Mouse (Mus musculus) heart, embryonic 15.5 days (tissue): ENCODE data around the gene Msmo1. TPM values are rescaled to one million over a fixed set of nuclear protein-coding genes. Genes with fewer than 3 reads are reported as not detected.

Source experiments
- ATAC-seq: fragments of 200-750 bp; cut with Nextera tagmentation; replicated peaks from 2 replicates; pipeline ENCODE4 v1.8.0; 2017; ENCODE audit warnings: low read depth, moderate TSS enrichment; ENCODE audit not compliant: insufficient number of reproducible peaks, insufficient read depth, low FRiP score
- H3K27ac ChIP-seq: fragments of 300-500 bp; sonication (generic); 2 replicates; pipeline ENCODE4 v1.5.1; 2015; ENCODE audit warnings: mild to moderate bottlenecking, inconsistent platforms
- H3K27me3 ChIP-seq: fragments of 300-500 bp; sonication (generic); 2 replicates; pipeline ENCODE4 v1.6.1; 2015; ENCODE audit warnings: inconsistent platforms
- H3K36me3 ChIP-seq: fragments of 300-500 bp; sonication (generic); 2 replicates; pipeline ENCODE4 v1.6.1; 2015; ENCODE audit warnings: mild to moderate bottlenecking, inconsistent platforms
- H3K4me1 ChIP-seq: fragments of 300-500 bp; sonication (generic); replicated peaks from 2 replicates; pipeline ENCODE4 v1.6.1; 2015; ENCODE audit warnings: inconsistent platforms
- H3K4me2 ChIP-seq: fragments of 300-500 bp; sonication (generic); 2 replicates; pipeline ENCODE4 v1.6.1; 2015; ENCODE audit warnings: inconsistent platforms, mild to moderate bottlenecking, moderate library complexity
- H3K4me3 ChIP-seq: fragments of 300-500 bp; sonication (generic); 2 replicates; pipeline ENCODE4 v1.5.1; 2015; ENCODE audit warnings: mild to moderate bottlenecking, inconsistent platforms
- H3K9ac ChIP-seq: fragments of 300-500 bp; sonication (generic); 2 replicates; pipeline ENCODE4 v1.6.1; 2015; ENCODE audit warnings: mild to moderate bottlenecking, inconsistent platforms
- H3K9me3 ChIP-seq: fragments of 300-500 bp; sonication (generic); replicated peaks from 2 replicates; pipeline ENCODE4 v1.6.1; 2016; ENCODE audit warnings: inconsistent platforms
- WGBS: fragments of 180-500 bp; shearing (Covaris S2); methylation state at CpG from one replicate; pipeline ENCODE4 v1.1.7; 2015; ENCODE audit warnings: mixed read lengths; 5-methylcytosine and 5-hydroxymethylcytosine counted together
- polyA plus RNA-seq: library from polyadenylated mRNA; unstranded; fragments of >200 nt; fragmentation: Nextera tagmentation; extraction: Ambion mirVana; gene quantifications from 2 replicates; pipeline ENCODE4 v1.2.1, GENCODE M21; 2015

The Msmo1 gene
- polyA plus RNA-seq = 31.5 and 40.9 TPM in 2 replicates

DNA sequence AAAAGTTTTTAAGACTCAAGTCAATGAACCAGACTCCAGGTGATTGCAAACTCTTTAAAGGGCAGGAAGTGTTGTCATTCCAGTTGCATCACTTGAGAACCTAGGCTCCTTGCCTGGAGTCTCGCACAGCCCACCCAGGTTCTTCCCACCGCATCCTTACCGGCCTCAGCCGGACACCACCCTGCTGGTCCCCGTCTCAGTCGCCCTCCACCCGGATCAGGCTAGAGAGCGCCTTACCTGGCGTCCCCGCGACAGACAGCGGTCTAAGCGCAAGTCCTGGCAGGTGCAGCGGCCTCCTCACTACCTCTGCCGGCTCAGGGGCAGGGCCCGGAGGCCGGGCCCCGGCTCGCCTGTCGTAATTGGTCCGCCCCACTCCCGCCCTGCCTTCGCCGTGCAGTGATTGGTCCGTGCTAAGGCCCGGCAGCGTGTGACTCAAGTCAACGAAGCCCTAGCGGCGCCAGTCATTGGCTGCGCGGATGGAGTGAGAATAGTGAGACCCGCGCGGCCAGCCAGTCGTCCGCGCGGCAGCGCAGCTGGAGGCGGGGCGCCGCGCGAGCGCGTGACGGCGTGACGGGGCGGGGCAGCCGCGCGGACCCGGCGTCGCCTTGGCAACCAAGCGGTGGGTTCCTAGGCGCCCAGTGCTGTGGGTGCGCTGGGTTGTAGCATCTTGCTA lies at the start of gene Msmo1:
TSS of gene Msmo1 (minus strand) at position 522 of the 673 bp plus-strand sequence.
- Histone ChIP-seq H3K9ac (peak within 1 kb of the TSS; percentile 72), H3K4me3 (peak within 1 kb of the TSS; percentile 84), H3K4me1 (peaks cover 10% of the 10 kb centered on the region), H3K27me3 (no peaks in the 10 kb centered on the region), H3K4me2 (peak within 1 kb of the TSS; percentile 67), H3K27ac (peak within 1 kb of the TSS; percentile 56), H3K36me3 (peaks cover 16% of the 10 kb centered on the region), H3K9me3 (no peaks in the 10 kb centered on the region)
- under 1% methylated on average over 60 of the region's 60 CpGs for WGBS
- peak; percentile 100 for ATAC-seq

DNA sequence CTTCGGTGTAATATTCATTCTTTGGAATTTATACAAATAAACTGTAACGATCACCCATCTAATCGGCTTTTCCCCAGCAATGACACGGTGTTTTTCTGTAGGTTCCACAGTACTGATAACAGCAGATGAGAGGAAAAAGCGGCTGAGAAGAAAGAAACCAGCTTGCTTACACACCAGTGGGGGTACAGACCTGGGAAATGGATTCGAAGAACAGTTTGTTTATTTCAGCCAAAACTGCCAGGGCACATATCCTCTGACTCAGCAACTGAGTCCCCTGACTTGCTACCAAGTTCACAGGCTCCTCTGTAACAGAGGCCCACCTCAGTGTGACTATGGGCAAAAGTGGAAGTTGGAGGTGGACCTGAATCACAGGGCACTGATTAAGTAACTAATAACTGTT lies 48.4 kb upstream of the Msmo1 start:
- no peak overlapping the region for H3K27ac ChIP-seq
- H3K36me3 ChIP-seq = no peaks in the 10 kb centered on the region
- WGBS = 63% methylated on average over 6 of the region's 6 CpGs
- no peaks in the 10 kb centered on the region for H3K9me3 ChIP-seq
- H3K27me3 ChIP-seq = no peaks in the 10 kb centered on the region
- H3K4me2 ChIP-seq = no peak overlapping the region
- H3K4me1 ChIP-seq = no peaks in the 10 kb centered on the region
- ATAC-seq = no peak
- H3K9ac ChIP-seq = no peak overlapping the region
- no peak overlapping the region for H3K4me3 ChIP-seq

DNA sequence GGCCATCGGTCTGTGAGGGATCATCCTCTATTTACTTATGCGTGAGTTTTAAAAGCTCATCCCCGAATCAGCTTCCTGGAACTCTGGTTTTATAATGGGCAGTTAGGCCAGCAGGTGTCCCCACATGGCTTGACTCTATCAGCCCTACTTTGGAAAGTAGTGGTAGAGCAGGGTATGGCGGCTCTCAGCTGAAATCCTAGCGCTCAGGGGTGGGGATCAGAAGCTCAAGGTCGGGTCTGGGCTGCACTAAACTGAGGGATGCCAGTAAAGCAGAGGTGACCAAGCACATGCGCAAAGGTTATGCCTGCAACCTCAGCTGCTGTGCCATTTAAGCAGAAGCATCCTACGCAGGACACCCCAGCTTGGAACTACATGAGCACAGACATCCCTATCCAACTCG lies 44.3 kb upstream of the Msmo1 start:
- 74% methylated on average over 9 of the region's 9 CpGs for WGBS
- no peaks in the 10 kb centered on the region for H3K9me3 ChIP-seq
- H3K36me3 ChIP-seq = no peaks in the 10 kb centered on the region
- H3K27ac ChIP-seq = no peak overlapping the region
- no peaks in the 10 kb centered on the region for H3K27me3 ChIP-seq
- H3K9ac ChIP-seq = no peak overlapping the region
- ATAC-seq = no peak
- H3K4me1 ChIP-seq = no peaks in the 10 kb centered on the region
- no peak overlapping the region for H3K4me3 ChIP-seq
- H3K4me2 ChIP-seq = no peak overlapping the region

DNA sequence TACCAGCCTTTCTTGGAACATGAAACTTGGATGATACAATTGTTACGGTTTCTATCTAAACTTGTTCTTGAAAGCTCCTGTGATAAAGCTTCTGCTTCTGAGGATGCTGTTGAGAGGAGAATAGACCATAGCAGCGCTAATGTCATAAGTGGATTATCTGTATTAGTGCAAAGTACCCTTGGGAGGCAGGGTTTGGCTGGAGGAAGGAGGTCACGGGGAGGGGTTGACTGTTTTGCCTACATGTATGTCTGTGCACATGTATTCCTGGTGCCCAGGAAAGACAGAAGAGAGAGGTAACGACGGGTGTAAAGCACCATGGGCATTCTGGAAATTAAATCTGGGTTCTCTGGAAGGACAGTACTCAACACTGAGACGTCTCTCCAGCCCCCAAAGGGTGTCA lies 40.5 kb upstream of the Msmo1 start:
- H3K9ac ChIP-seq = no peak overlapping the region
- no peaks in the 10 kb centered on the region for H3K9me3 ChIP-seq
- no peak overlapping the region for H3K27ac ChIP-seq
- 0 out of 2 replicates have a peak, but pooled peaks cover 2% of the 10 kb centered on the region for H3K4me1 ChIP-seq
- H3K27me3 ChIP-seq = no peaks in the 10 kb centered on the region
- no peak overlapping the region for H3K4me3 ChIP-seq
- no peaks in the 10 kb centered on the region for H3K36me3 ChIP-seq
- WGBS = 92% methylated on average over 6 of the region's 6 CpGs
- H3K4me2 ChIP-seq = no peak overlapping the region
- no peak for ATAC-seq

DNA sequence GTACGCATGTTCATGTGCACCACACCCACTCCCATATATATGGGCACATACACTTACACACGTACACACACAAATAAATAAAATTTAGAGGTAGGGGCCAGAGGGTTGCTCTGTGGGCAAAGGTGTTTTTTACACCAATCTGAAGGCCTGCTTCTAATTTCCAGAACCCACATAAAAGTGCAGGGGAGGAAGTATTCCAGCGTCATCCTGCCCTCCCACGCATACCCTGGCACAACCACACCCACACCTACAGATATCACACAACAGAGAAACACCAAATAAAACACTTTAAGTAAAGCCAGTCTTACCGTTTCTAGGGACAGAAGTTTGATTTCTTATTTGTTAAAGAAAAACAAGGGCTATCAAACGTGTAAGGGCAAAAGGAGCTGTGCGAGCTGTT lies 37.2 kb upstream of the Msmo1 start:
- no peak overlapping the region for H3K9ac ChIP-seq
- H3K4me3 ChIP-seq = no peak overlapping the region
- H3K4me2 ChIP-seq = no peak overlapping the region
- H3K36me3 ChIP-seq = no peaks in the 10 kb centered on the region
- no peaks in the 10 kb centered on the region for H3K27me3 ChIP-seq
- H3K9me3 ChIP-seq = no peaks in the 10 kb centered on the region
- H3K27ac ChIP-seq = no peak overlapping the region
- 0 out of 2 replicates have a peak, but pooled peaks cover 2% of the 10 kb centered on the region for H3K4me1 ChIP-seq
- ATAC-seq = no peak
- WGBS = 85% methylated on average over 7 of the region's 7 CpGs

DNA sequence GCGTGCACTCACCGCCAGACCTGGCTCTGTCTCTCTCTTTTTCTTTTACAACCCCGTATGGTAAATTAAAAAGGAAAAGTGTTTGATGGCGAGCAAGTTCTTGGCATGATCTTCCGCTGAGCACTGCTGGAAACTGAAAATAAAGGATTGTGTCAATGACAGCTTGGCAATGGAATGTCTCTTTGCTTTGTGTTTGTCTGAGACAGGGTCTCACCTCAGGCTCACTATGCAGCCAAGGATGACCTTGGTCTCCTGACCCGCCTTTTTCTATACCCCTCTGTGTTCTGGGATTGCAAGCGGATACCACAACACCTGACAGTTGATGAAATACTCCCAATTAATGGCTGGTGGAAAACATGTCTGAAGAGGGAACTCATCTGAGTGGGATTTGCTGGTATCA lies 36.0 kb upstream of the Msmo1 start:
- no peaks in the 10 kb centered on the region for H3K9me3 ChIP-seq
- H3K27ac ChIP-seq = no peak overlapping the region
- no peaks in the 10 kb centered on the region for H3K36me3 ChIP-seq
- no peaks in the 10 kb centered on the region for H3K27me3 ChIP-seq
- no peak overlapping the region for H3K9ac ChIP-seq
- 0 out of 2 replicates have a peak, but pooled peaks cover 2% of the 10 kb centered on the region for H3K4me1 ChIP-seq
- H3K4me2 ChIP-seq = no peak overlapping the region
- no peak overlapping the region for H3K4me3 ChIP-seq
- ATAC-seq = no peak
- 76% methylated on average over 7 of the region's 7 CpGs for WGBS

DNA sequence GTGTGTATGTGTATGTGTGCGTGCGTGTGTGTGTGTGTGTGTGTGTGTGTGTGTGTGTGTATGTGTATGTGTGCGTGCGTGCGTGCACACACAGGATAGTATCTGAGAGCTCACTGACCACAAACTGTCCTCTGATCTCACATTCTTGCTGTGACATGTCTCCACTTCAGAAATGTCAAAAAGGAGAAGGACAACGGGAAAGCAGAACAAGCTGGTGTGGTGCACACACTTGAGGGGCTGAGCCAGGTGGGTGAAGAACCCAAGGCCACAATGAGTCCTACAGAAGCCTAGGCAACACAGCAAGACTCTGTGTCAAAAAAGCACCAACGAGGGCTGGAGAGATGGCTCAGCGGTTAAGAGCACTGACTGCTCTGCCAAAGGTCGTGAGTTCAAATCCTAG lies 35.1 kb upstream of the Msmo1 start:
- H3K4me1 ChIP-seq = 0 out of 2 replicates have a peak, but pooled peaks cover 2% of the 10 kb centered on the region
- H3K27ac ChIP-seq = no peak overlapping the region
- H3K36me3 ChIP-seq = no peaks in the 10 kb centered on the region
- no peak overlapping the region for H3K4me3 ChIP-seq
- H3K4me2 ChIP-seq = no peak overlapping the region
- no peaks in the 10 kb centered on the region for H3K9me3 ChIP-seq
- no peak overlapping the region for H3K9ac ChIP-seq
- H3K27me3 ChIP-seq = no peaks in the 10 kb centered on the region
- ATAC-seq = no peak
- 90% methylated on average over 9 of the region's 9 CpGs for WGBS

DNA sequence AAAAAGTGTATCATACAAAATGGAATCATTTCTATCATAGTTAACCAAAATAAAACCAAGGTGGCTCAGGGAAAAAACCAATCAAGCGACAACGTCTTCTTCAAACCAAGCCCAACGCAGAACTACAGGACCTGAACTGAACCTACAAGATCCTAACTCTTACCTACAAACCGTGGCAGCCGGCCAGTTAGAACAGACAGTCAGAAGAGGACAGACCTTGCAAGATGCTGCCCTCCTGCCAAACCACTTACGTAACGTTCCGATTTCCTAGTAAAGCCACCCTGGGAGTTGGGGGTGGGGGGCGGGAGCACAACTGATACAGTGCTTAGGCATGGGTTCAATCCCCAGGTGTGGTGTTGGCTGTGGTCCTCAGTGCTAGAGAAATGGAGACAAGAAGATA lies 33.5 kb upstream of the Msmo1 start:
- H3K27ac ChIP-seq = no peak overlapping the region
- no peak overlapping the region for H3K9ac ChIP-seq
- no peak for ATAC-seq
- 0 out of 2 replicates have a peak, but pooled peaks cover 2% of the 10 kb centered on the region for H3K4me1 ChIP-seq
- H3K9me3 ChIP-seq = no peaks in the 10 kb centered on the region
- 89% methylated on average over 9 of the region's 9 CpGs for WGBS
- no peak overlapping the region for H3K4me2 ChIP-seq
- H3K36me3 ChIP-seq = no peaks in the 10 kb centered on the region
- no peak overlapping the region for H3K4me3 ChIP-seq
- H3K27me3 ChIP-seq = no peaks in the 10 kb centered on the region

DNA sequence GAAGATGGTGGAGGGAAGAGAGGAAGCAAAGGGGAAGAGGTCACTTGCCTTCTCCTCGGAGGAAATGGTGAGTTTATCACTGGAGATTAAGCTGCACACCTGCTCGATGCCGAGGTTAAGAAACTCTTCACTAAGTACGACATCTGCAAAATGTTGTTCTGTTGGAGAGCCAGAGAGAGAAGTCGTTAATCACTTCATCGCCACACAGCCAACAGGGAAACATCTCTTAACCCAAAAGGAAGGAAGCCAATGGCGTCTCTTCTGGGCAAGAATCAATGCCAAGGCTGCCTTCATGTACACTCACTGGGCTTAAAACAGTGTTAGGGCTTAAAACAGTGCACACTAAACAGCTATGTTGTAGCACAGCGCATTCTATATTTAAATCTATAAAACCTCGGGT lies 30.5 kb upstream of the Msmo1 start:
- Histone ChIP-seq H3K4me3 (no peak overlapping the region), H3K9me3 (no peaks in the 10 kb centered on the region), H3K36me3 (no peaks in the 10 kb centered on the region), H3K27ac (no peak overlapping the region), H3K4me2 (no peak overlapping the region), H3K27me3 (no peaks in the 10 kb centered on the region), H3K4me1 (no peaks in the 10 kb centered on the region), H3K9ac (no peak overlapping the region)
- ATAC-seq = no peak
- WGBS = 62% methylated on average over 9 of the region's 9 CpGs

DNA sequence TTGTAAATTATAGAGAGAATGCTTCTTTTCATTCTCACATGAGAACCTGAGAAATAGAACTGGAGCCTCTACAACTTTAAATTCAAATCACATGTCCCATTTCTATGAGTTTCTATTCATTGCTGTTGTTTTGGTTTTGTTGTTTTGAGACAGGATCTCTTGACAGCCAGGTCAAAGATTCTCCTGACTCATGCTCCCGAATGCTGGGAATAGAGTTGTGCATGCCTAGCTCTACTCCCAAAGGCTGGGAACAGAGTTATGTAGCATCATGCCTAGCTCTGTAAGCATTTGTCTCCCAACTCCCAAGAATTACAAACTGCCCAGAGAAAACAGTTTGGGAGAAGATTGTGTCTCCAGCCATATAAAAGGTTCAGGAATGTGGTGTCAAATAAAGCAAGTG lies 29.2 kb upstream of the Msmo1 start:
- no peak overlapping the region for H3K4me2 ChIP-seq
- 82% methylated on average over 1 of the region's 1 CpGs for WGBS
- peaks cover 7% of the 10 kb centered on the region; the same call in 1 of the 2 replicates for H3K36me3 ChIP-seq
- H3K27me3 ChIP-seq = no peaks in the 10 kb centered on the region
- no peak overlapping the region for H3K9ac ChIP-seq
- ATAC-seq = no peak
- H3K9me3 ChIP-seq = no peaks in the 10 kb centered on the region
- no peak overlapping the region for H3K4me3 ChIP-seq
- H3K4me1 ChIP-seq = no peaks in the 10 kb centered on the region
- H3K27ac ChIP-seq = no peak overlapping the region

DNA sequence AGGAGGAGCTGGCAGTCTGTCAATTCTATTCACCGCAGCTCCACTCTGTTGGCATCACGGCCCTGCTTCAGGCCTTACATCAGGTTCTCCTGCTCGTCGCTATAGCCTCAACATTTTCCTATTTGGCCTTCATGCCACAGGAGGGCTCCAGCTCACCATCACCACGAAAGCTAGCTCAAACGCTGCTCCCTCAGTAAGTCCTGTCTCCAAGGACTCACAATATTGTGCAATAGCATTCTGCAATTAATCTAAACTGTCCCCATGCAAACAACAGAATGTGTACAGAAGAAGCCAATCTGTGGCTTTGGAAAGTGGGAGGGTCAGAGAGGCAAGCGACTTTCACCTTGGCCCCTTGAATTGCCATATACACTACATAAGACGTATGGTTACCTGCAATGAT lies 27.8 kb upstream of the Msmo1 start:
- H3K9ac ChIP-seq = no peak overlapping the region
- 80% methylated on average over 8 of the region's 8 CpGs for WGBS
- no peak overlapping the region for H3K27ac ChIP-seq
- no peaks in the 10 kb centered on the region for H3K9me3 ChIP-seq
- H3K36me3 ChIP-seq = peaks cover 7% of the 10 kb centered on the region; the same call in 1 of the 2 replicates
- no peak overlapping the region for H3K4me3 ChIP-seq
- no peak overlapping the region for H3K4me2 ChIP-seq
- ATAC-seq = no peak
- no peaks in the 10 kb centered on the region for H3K27me3 ChIP-seq
- H3K4me1 ChIP-seq = no peaks in the 10 kb centered on the region

DNA sequence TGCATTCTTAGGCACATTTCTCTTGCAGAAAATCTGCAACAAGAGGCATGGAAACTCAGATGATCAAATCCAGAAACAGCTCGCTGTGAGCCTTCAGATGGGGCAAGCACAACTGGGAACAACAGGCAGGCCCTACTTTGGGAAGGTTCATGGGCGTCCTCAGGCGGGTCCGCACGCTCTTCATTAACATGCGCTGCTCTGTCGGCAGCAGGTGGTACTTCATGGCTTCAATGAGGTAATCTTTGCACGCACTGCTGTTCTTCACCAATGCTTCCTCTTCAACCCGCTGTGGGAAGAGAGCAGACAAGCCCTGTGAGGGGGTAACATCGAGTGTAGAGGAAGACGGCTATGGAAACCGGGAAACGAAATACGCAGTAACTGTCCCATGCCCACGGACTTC lies 24.4 kb upstream of the Msmo1 start:
- ATAC-seq = no peak
- Histone ChIP-seq H3K4me1 (no peaks in the 10 kb centered on the region), H3K4me2 (no peak overlapping the region), H3K9me3 (no peaks in the 10 kb centered on the region), H3K4me3 (no peak overlapping the region), H3K27me3 (no peaks in the 10 kb centered on the region), H3K36me3 (peaks cover 7% of the 10 kb centered on the region; the same call in 1 of the 2 replicates), H3K27ac (no peak overlapping the region), H3K9ac (no peak overlapping the region)
- 93% methylated on average over 15 of the region's 15 CpGs for WGBS
